Mouse (Mus musculus) heart, postnatal 36 days (tissue): ENCODE measurements around the gene Gna12. TPM values are rescaled to one million over a fixed set of nuclear protein-coding genes. Genes with fewer than 3 reads are reported as not detected.

Experiments used
- DNase-seq, 2 experiments: peaks; one replicate each; pipeline ENCODE4 v3.0.0; 2021 to 2022
- intact Hi-C: fragments of 180-260 bp; cut with DNase I; formaldehyde crosslinking; loops from one replicate; pipeline ENCODE4 v1.15.1; 2025
- total RNA-seq, 2 experiments: library from RNA; stranded (reverse); gene quantifications; 2 replicates each; pipeline ENCODE4 v1.2.3; 2021

Gna12 gene
- total RNA-seq, 2 experiments from 2014 or later: 109 to 114 TPM

DNA sequence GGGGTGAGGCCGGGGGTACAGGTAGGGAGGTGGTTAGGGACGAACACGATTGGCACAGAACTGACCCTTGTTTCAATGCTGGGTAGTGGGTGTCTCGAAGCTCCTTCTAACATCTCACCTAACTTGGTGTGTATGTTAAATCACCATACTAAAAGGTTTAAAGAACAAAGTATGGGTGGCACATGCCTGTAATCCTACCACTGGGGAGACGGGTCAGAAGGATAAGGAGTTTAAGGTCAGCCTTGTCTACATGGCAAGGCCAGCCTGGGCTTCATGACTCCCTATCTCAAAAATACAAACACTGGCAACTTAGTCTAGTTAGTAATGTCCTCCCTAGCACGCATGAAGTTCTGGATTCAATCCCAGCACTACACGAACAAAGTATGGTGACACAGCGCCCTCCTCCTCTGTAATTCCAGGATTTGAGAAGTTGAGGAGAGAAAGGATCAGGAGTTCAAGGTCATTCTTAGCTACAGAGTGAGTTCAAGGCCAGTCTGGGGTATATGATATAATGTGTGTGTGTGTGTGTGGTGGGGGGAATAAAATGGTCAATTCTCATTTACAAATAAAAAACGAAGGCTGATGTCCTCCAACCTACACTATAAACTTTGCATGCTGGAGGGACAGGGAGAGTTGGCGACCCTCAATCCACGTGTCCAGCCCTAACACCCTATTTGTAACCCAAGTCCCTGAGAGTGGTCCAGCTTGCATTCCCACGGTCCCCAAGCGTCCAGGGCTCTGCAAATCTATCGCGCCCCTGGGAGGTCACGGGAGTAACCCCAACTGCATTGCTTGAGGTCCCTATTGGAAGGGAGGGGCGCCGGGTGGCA is 935 bp downstream of the Gna12 start:
- DNase-seq: no peak
- intact Hi-C loops: loop anchor here (2.0 to 5.0 kb wide), 3 partner anchors 37 to 80 kb away; no protein-coding TSS in a partner anchor

DNA sequence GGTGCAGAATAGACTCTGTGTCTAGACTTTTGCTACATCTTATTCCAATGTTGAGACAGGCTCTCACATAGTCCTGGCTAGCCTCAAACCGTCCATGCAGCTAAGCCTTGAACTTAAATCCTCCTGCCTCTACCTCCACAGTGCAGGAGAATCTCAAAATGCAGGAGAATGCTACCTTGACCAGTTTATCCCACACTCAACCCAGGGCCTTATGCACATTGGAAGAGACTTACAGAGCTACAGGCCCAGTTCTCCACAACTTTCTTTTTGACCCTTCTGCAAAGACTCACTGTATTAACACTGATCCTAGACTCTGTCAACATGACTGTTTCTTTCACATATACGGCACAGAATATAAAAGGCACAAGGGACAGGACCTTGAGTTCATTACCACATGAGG is 1.9 kb downstream of the Gna12 start:
- DNase-seq: no peak
- intact Hi-C loops: loop anchor here (2.0 to 5.0 kb wide), 3 partner anchors 36 to 80 kb away; no protein-coding TSS in a partner anchor

GRCm38 (mm10) chr5:140827896-140828295 is 2.3 kb downstream of the Gna12 start:
- intact Hi-C loops: loop anchor here (2.0 to 5.0 kb wide), 3 partner anchors 36 to 79 kb away; no protein-coding TSS in a partner anchor
- peak in 1 of 2 experiments; percentile 50 for DNase-seq

DNA sequence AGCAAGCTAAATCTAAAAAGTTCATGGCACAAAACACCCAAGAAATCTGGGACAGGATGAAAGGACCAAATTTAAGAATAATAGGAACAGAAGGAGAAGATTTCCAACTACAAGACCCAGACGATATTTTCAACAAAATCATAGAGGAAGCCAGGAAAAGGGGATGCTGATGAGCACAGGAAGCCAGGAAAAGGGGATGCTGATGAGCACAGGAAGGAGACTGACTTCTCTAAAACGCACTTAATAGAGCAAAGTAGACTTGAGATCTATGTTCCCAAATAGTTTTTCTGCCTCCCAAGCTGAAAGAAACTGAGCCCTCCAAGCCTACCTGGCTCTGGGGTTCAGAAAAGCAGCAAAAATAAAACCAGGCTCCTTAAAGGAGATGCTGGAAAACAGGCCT is 2.8 kb downstream of the Gna12 start:
- intact Hi-C loops: loop anchor here (5.0 kb wide), 2 partner anchors 35 to 60 kb away; no protein-coding TSS in a partner anchor
- no peak for DNase-seq

- no peak for DNase-seq
- intact Hi-C loops: loop anchor here (5.0 kb wide), 2 partner anchors 34 to 59 kb away; no protein-coding TSS in a partner anchor
Observed at GRCm38 (mm10) chr5:140826796-140827195, 3.4 kb downstream of the Gna12 start.

GRCm38 (mm10) chr5:140826118-140826517 is 4.1 kb downstream of the Gna12 start:
- DNase-seq: no peak
- intact Hi-C loops: loop anchor here (5.0 kb wide), 2 partner anchors 34 to 59 kb away; no protein-coding TSS in a partner anchor

- intact Hi-C loops: no loop called here
- DNase-seq: no peak
Observed at GRCm38 (mm10) chr5:140824126-140824525, 6.1 kb downstream of the Gna12 start.

DNA sequence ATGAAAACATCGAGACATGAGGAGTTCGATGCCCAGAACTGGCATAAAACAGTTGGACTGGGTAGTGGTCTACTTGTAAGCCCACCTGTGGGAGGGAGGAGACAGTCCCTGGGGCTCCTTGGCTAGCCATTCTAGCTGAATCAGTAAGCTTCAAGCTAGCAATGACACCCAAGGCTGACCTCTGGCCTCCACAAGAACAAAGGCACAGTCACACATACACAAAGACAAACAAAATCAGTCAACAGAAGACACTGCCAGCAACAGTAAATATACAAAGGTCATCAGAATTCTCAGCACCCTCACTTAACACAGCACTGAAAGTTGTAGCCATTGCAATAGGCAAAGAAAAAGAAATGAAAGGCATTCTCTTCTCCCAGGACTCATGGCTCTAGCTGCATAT is 6.8 kb downstream of the Gna12 start:
- no peak for DNase-seq
- intact Hi-C loops: no loop called here

DNA sequence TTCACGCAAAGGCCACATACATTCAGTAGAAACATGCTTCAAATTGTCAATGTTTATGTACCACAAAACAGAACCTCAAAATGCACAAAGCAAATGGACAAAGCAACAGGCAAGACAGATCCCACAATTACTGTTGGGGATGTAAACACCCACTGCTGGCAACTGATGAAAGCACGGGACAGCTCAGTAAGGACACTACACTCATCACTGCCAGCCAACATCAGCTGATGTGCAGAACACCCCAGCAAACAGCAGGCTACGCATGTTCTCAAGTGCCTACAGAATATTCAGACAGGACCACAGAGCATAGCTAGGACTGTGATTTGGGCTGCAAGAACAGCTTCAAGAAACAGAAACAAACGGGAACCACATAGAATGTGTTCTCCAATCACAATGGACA is 8.3 kb downstream of the Gna12 start:
- DNase-seq: no peak
- intact Hi-C loops: no loop called here

DNA sequence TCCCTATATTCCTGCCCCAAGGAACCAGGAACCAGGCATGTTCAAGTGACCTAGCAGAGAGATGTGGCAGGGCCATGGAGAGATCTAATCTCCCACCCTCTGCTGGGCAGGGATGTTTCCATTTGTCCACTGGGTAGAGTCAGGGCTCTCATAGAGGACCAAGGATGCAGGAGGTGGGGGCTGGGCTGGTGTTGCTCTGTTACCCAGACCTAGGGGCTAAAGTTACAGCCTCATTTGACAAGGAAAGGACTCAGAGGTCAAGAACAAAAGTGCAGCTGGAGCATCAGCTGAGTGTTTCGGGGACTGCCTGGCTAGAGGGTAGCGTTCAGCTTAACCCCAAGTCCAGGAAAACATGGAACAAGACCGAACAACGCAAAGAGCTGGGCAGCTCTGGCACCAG is 9.7 kb downstream of the Gna12 start:
- no peak for DNase-seq
- intact Hi-C loops: no loop called here

DNA sequence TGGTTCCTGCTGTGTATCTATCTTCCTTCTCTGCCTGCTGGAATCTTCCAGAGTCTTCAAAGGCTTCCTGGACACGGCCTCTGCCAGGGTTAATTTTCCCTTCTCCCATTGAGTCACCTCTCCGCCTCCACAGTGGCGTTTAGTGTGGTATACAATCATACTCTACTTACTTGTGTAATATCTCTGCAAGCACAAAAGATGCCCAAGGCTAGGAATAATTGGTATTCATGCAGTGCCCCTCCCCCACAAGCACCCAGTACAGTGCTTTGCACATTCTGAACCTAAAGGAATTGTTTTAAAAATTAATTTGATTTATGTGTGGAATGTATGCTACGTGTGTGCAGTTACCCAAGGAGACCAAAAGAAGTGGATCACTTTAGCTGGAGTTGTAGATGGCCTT is 10.6 kb downstream of the Gna12 start:
- no peak for DNase-seq
- intact Hi-C loops: no loop called here

GRCm38 (mm10) chr5:140818482-140819076 is 11.7 kb downstream of the Gna12 start:
- intact Hi-C loops: no loop called here

DNA sequence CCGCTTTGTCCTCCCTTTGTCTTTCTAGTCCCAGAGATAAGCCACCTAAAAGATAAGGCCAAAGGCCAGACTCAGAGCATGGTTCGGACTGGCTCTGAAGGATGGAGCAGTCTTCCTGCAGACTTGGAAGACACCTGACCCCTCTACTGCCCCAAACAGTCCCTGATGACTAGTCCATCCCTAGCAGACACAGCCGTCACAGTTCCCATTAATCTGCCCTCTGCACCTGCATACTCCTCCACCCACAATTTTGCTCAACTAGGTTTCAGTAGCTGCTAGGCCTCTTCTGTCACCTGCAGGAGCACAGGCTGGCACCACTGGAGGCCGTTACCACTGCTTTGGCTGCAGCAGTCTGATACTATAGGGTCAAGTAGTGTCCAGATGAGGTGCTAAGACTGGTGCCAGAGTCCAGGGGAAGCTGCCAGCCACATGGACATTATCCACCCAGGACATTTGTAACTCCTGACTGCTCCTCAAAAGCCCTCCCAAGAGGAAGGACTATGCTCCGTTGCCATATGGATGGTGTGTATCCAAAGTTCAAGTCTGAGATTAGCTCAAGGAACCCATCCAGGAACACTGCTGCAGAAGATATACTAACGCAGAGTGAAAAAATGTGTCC is 13.2 kb downstream of the Gna12 start:
- intact Hi-C loops: no loop called here
- no peak for DNase-seq

More at GRCm38 (mm10) chr5:140818482-140819076, 11.7 kb downstream of the Gna12 start:
- DNase-seq: no peak

DNA sequence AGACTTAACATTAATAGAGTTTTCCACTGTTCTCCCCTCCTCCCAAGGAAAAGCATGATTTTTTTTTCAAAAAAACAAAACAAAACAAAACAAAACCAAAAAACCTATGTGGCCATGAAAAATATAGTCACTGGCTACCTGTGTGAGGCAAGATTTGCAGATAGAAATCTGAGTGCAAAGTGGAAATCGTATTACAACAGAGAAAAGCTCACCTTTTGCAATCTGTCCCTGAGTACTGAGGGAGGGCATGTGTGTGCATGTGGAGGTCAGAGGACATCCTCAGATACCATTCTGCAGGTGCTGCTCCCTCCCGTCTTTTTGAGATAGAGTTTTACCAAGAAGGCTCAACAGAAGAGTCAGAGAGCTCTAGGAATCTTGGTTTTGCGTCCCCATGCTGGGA is 14.2 kb downstream of the Gna12 start:
- no peak for DNase-seq
- intact Hi-C loops: no loop called here

DNA sequence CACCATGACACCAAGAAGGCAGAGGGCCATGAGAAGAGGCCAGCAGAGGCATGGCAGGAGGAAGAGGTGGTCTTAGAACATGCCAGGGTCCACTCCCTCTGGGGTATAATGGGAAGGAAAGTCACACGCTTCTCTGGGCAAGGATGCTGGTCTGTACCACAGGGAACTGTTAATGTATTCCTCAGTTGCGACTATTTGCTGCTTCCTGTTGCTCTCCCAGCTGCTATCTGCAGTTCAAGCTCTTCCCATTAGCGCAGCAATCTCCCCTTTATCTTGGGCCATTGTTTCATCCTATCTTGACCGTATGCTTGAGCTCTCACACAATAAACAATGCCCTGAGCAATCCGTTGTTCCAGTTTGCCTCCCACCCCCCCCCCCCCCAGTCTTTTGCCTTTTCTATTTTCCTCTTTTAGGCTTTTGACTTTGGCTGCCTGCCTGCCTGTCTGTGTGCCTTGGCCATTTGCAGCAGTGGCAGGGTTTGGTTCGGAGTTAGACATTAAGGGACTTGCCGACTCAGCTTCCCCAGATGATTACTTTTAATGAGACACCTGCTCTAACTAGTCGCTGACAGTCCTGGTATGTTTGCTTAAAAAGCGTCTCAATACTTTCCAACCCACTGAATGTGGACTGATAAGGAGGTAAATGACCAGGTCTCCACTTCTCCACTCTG is 15.0 kb downstream of the Gna12 start:
- intact Hi-C loops: no loop called here
- peak in 1 of 2 experiments; percentile 43 for DNase-seq

DNA sequence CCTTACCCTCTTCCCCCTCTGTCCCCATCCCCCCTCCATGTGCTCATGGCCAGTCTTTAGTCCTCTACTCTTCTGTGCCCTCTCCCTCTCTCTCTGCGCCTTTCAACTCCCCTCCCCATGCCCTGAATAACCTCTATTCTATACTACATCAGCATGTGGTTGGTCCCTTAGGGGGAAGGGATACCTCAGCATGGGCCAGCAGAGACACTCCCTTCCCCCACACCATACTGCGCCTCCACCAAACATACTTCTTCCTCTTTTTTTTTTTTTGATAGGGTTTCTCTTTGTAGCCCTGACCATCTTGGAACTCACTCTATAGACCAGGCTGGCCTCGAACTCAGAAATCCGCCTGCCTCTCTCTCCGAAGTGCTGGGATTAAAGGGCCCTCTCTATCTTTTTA is 15.8 kb downstream of the Gna12 start:
- DNase-seq: no peak
- intact Hi-C loops: no loop called here

DNA sequence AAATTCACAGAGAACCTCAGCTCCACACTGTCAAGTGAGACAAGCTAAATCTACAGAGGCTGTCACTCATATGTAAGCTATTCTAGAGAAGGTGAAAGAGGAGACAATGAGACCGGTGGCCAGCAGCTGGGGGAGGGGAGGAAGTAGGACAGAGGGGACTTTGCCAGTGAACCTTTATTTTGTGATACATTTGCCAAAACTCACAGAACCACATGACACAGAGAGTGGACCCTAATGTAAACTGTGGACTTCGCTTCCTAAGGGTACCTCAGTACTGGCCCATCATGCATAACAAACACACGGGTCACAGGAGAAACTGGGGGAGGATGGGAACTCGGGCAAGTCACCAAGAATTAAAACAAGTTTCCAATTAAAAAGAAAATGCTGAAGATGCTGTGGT is 17.5 kb downstream of the Gna12 start:
- DNase-seq: no peak
- intact Hi-C loops: no loop called here

- intact Hi-C loops: no loop called here
- DNase-seq: no peak
Observed at GRCm38 (mm10) chr5:140812063-140812462, 18.2 kb downstream of the Gna12 start.

GRCm38 (mm10) chr5:140811390-140811789 is 18.8 kb downstream of the Gna12 start:
- intact Hi-C loops: no loop called here
- no peak for DNase-seq

GRCm38 (mm10) chr5:140806939-140807338 is 23.3 kb downstream of the Gna12 start:
- no peak for DNase-seq
- intact Hi-C loops: no loop called here

- intact Hi-C loops: no loop called here
- DNase-seq: no peak
Observed at GRCm38 (mm10) chr5:140806252-140806651, 24.0 kb downstream of the Gna12 start.
